Mouse (Mus musculus): ENCODE results near the gene Gpatch4. TPM values are rescaled to one million over a fixed set of nuclear protein-coding genes. Genes with fewer than 3 reads are reported as not detected.

Gpatch4 gene
- 26.5 and 27.1 TPM in 2 replicates for polyA plus RNA-seq (2016; fragmentation: Nextera tagmentation; extraction: Ambion mirVana)

GRCm38 (mm10) chr3:88042661-88043421, at the start of gene Gpatch4:
Gpatch4 (plus strand) TSS chr3:88043108.
- Histone ChIP-seq H3K4me1 (peaks cover 9% of the 10 kb centered on the region; the same call in 1 of the 2 replicates), H3K9ac (replicated peaks) (peak within 1 kb of the TSS; percentile 57), H3K27ac (replicated peaks) (no peak within 1 kb of the TSS)

GRCm38 (mm10) chr3:87993436-87993835, 49.5 kb upstream of the Gpatch4 start:
- no peak for ATAC-seq (ENCODE audit: low FRiP score, low read depth)
- Histone ChIP-seq H3K4me1 (peaks cover 21% of the 10 kb centered on the region), H3K27ac (replicated peaks) (no peak overlapping the region), H3K9me3 (no peaks in the 10 kb centered on the region), H3K36me3 (no peaks in the 10 kb centered on the region), H3K4me3 (no peak overlapping the region), H3K27me3 (peaks cover 99% of the 10 kb centered on the region), H3K4me2 (replicated peaks) (no peak overlapping the region), H3K9ac (replicated peaks) (no peak overlapping the region)
- 0% methylated on average over 5 of the region's 6 CpGs for WGBS

More at GRCm38 (mm10) chr3:88042661-88043421, at the start of gene Gpatch4:
- Histone ChIP-seq H3K36me3 (no peaks in the 10 kb centered on the region), H3K4me2 (replicated peaks) (peak within 1 kb of the TSS; percentile 76), H3K27me3 (peaks cover 14% of the 10 kb centered on the region), H3K9me3 (no peaks in the 10 kb centered on the region), H3K4me3 (peak within 1 kb of the TSS; percentile 64)
- ATAC-seq (ENCODE audit: low FRiP score, low read depth) = peak; percentile 87
- WGBS = 12% methylated on average over 36 of the region's 36 CpGs

- H3K36me3 ChIP-seq = no peaks in the 10 kb centered on the region
- H3K4me3 ChIP-seq = no peak overlapping the region
- no peaks in the 10 kb centered on the region for H3K9me3 ChIP-seq
- 26% methylated on average over 11 of the region's 11 CpGs for WGBS
- ATAC-seq (ENCODE audit: low FRiP score, low read depth) = no peak
- H3K27ac ChIP-seq (replicated peaks) = no peak overlapping the region
- no peak overlapping the region for H3K4me2 ChIP-seq (replicated peaks)
- H3K27me3 ChIP-seq = peaks cover 99% of the 10 kb centered on the region
- H3K4me1 ChIP-seq = peaks cover 30% of the 10 kb centered on the region
- H3K9ac ChIP-seq (replicated peaks) = no peak overlapping the region
These were observed 47.6 kb upstream of the Gpatch4 start for GRCm38 (mm10) chr3:87995331-87995730.

GRCm38 (mm10) chr3:87996401-87996800, 46.5 kb upstream of the Gpatch4 start:
- no peak overlapping the region for H3K27ac ChIP-seq (replicated peaks)
- H3K4me1 ChIP-seq = peaks cover 35% of the 10 kb centered on the region
- H3K9me3 ChIP-seq = no peaks in the 10 kb centered on the region
- peak overlapping the region; percentile 43; the same call in 1 of the 2 replicates for H3K4me3 ChIP-seq
- peak overlapping the region; percentile 59 for H3K4me2 ChIP-seq (replicated peaks)
- WGBS = under 1% methylated on average over 15 of the region's 15 CpGs
- H3K9ac ChIP-seq (replicated peaks) = 0 out of 2 replicates have a peak overlapping the region, but pooled peaks have one; percentile 39
- no peaks in the 10 kb centered on the region for H3K36me3 ChIP-seq
- no peak for ATAC-seq (ENCODE audit: low FRiP score, low read depth)
- peaks cover 100% of the 10 kb centered on the region for H3K27me3 ChIP-seq

- peak overlapping the region; percentile 59 for H3K4me2 ChIP-seq (replicated peaks)
- H3K9ac ChIP-seq (replicated peaks) = peak overlapping the region; percentile 39; the same call in 1 of the 2 replicates
- H3K36me3 ChIP-seq = no peaks in the 10 kb centered on the region
- H3K4me1 ChIP-seq = peaks cover 35% of the 10 kb centered on the region
- peaks cover 100% of the 10 kb centered on the region for H3K27me3 ChIP-seq
- no peaks in the 10 kb centered on the region for H3K9me3 ChIP-seq
- no peak for ATAC-seq (ENCODE audit: low FRiP score, low read depth)
- H3K27ac ChIP-seq (replicated peaks) = no peak overlapping the region
- under 1% methylated on average over 49 of the region's 49 CpGs for WGBS
- H3K4me3 ChIP-seq = peak overlapping the region; percentile 43
These were observed 45.8 kb upstream of the Gpatch4 start for GRCm38 (mm10) chr3:87996971-87997614.

GRCm38 (mm10) chr3:87998747-87999146, 44.2 kb upstream of the Gpatch4 start:
- no peaks in the 10 kb centered on the region for H3K36me3 ChIP-seq
- H3K4me3 ChIP-seq = no peak overlapping the region
- H3K4me1 ChIP-seq = peaks cover 41% of the 10 kb centered on the region
- H3K27ac ChIP-seq (replicated peaks) = no peak overlapping the region
- no peak overlapping the region for H3K9ac ChIP-seq (replicated peaks)
- H3K27me3 ChIP-seq = peaks cover 100% of the 10 kb centered on the region
- WGBS = 0% methylated on average over 6 of the region's 7 CpGs
- no peaks in the 10 kb centered on the region for H3K9me3 ChIP-seq
- no peak for ATAC-seq (ENCODE audit: low FRiP score, low read depth)
- H3K4me2 ChIP-seq (replicated peaks) = no peak overlapping the region

GRCm38 (mm10) chr3:87999243-87999895, 43.5 kb upstream of the Gpatch4 start:
- under 1% methylated on average over 38 of the region's 38 CpGs for WGBS
- Histone ChIP-seq H3K9ac (replicated peaks) (0 out of 2 replicates have a peak overlapping the region, but pooled peaks have one; percentile 37), H3K4me3 (peak overlapping the region; percentile 47), H3K4me2 (replicated peaks) (peak overlapping the region; percentile 68), H3K36me3 (no peaks in the 10 kb centered on the region), H3K9me3 (no peaks in the 10 kb centered on the region), H3K4me1 (peaks cover 41% of the 10 kb centered on the region), H3K27ac (replicated peaks) (no peak overlapping the region), H3K27me3 (peaks cover 97% of the 10 kb centered on the region)
- no peak for ATAC-seq (ENCODE audit: low FRiP score, low read depth)

GRCm38 (mm10) chr3:88000181-88000580, 42.7 kb upstream of the Gpatch4 start, which contains the start of gene Bcan:
Bcan (minus strand) TSS chr3:88000230.
- Histone ChIP-seq H3K4me2 (replicated peaks) (peak within 1 kb of the TSS; percentile 68), H3K4me1 (peaks cover 41% of the 10 kb centered on the region), H3K36me3 (no peaks in the 10 kb centered on the region), H3K27me3 (peaks cover 93% of the 10 kb centered on the region), H3K9me3 (no peaks in the 10 kb centered on the region), H3K27ac (replicated peaks) (no peak within 1 kb of the TSS), H3K9ac (replicated peaks) (peak within 1 kb of the TSS; percentile 37; the same call in 1 of the 2 replicates), H3K4me3 (peak within 1 kb of the TSS; percentile 47)
- WGBS = under 1% methylated on average over 39 of the region's 39 CpGs
- no peak for ATAC-seq (ENCODE audit: low FRiP score, low read depth)

GRCm38 (mm10) chr3:88000816-88001595, 41.9 kb upstream of the Gpatch4 start:
- Histone ChIP-seq H3K27ac (replicated peaks) (no peak overlapping the region), H3K4me3 (peak overlapping the region; percentile 47), H3K4me1 (peaks cover 37% of the 10 kb centered on the region), H3K36me3 (no peaks in the 10 kb centered on the region), H3K9ac (replicated peaks) (no peak overlapping the region), H3K4me2 (replicated peaks) (peak overlapping the region; percentile 68), H3K27me3 (peaks cover 88% of the 10 kb centered on the region), H3K9me3 (peaks cover 2% of the 10 kb centered on the region; the same call in 1 of the 2 replicates)
- 17% methylated on average over 11 of the region's 11 CpGs for WGBS
- ATAC-seq (ENCODE audit: low FRiP score, low read depth) = no peak

- Histone ChIP-seq H3K4me2 (replicated peaks) (no peak overlapping the region), H3K27me3 (peaks cover 74% of the 10 kb centered on the region), H3K4me1 (peaks cover 24% of the 10 kb centered on the region), H3K36me3 (no peaks in the 10 kb centered on the region), H3K4me3 (no peak overlapping the region), H3K27ac (replicated peaks) (no peak overlapping the region), H3K9me3 (peaks cover 5% of the 10 kb centered on the region), H3K9ac (replicated peaks) (no peak overlapping the region)
- WGBS = 2% methylated on average over 17 of the region's 17 CpGs
- no peak for ATAC-seq (ENCODE audit: low FRiP score, low read depth)
These were observed 40.5 kb upstream of the Gpatch4 start for GRCm38 (mm10) chr3:88002291-88002976.

Data from midbrain, embryonic 12.5 days (tissue).